Mouse (Mus musculus): ENCODE measurements around the gene Gm21958. TPM values are rescaled to one million over a fixed set of nuclear protein-coding genes. Genes with fewer than 3 reads are reported as not detected.
"Not testable (repeated sequence)": the region's sequence is repeated elsewhere in the genome, so short reads cannot be mapped to it uniquely, and the experiment has no call there.

Gm21958 gene
- polyA plus RNA-seq, 3 experiments from 2014 or later = 1.1 TPM; not detected in 1

- no peak for ATAC-seq
These were observed 4.8 kb upstream of the Gm21958 start for GRCm38 (mm10) chr3:54718947-54719346.

- ATAC-seq = no peak
These were observed 3.2 kb upstream of the Gm21958 start for GRCm38 (mm10) chr3:54717348-54717747.

- no peak for ATAC-seq
These were observed 1.3 kb upstream of the Gm21958 start for GRCm38 (mm10) chr3:54715461-54715860.

GRCm38 (mm10) chr3:54708972-54709371 is 5.2 kb downstream of the Gm21958 start:
- peak; percentile 94 for ATAC-seq

- ATAC-seq = not testable (repeated sequence)
These were observed 10.0 kb downstream of the Gm21958 start for GRCm38 (mm10) chr3:54704106-54704505.

- no peak for ATAC-seq
These were observed 14.3 kb downstream of the Gm21958 start for GRCm38 (mm10) chr3:54699759-54700301.

GRCm38 (mm10) chr3:54693056-54693415 is 21.1 kb downstream of the Gm21958 start:
- peak; percentile 28 for ATAC-seq

GRCm38 (mm10) chr3:54692202-54693055 is 21.7 kb downstream of the Gm21958 start, which contains the start of gene Supt20:
Gene Supt20 (plus strand): TSS chr3:54692807.
- ATAC-seq = peak; percentile 96

GRCm38 (mm10) chr3:54689091-54689490 is 25.1 kb downstream of the Gm21958 start:
- no peak for ATAC-seq

GRCm38 (mm10) chr3:54687245-54687644 is 26.9 kb downstream of the Gm21958 start:
- ATAC-seq = no peak

- no peak for ATAC-seq
These were observed 29.0 kb downstream of the Gm21958 start for GRCm38 (mm10) chr3:54685202-54685601.

GRCm38 (mm10) chr3:54681310-54682204 is 32.6 kb downstream of the Gm21958 start:
- no peak for ATAC-seq

- no peak for ATAC-seq
These were observed 37.3 kb downstream of the Gm21958 start for GRCm38 (mm10) chr3:54676818-54677217.

- peak; percentile 50 for ATAC-seq
These were observed 41.3 kb downstream of the Gm21958 start for GRCm38 (mm10) chr3:54672557-54673529.

GRCm38 (mm10) chr3:54672111-54672510 is 42.0 kb downstream of the Gm21958 start:
- no peak for ATAC-seq

- no peak for ATAC-seq
These were observed 44.6 kb downstream of the Gm21958 start for GRCm38 (mm10) chr3:54669559-54669958.

GRCm38 (mm10) chr3:54668722-54669121 is 45.4 kb downstream of the Gm21958 start:
- no peak for ATAC-seq

- ATAC-seq = no peak
These were observed 46.0 kb downstream of the Gm21958 start for GRCm38 (mm10) chr3:54668141-54668540.

All from inflammation-experienced regulatory T-cells, adult 6 months (primary cell).